Mouse (Mus musculus): Measurements from ENCODE around the gene Zfp286. TPM values are rescaled to one million over a fixed set of nuclear protein-coding genes. Genes with fewer than 3 reads are reported as not detected.

Gene Zfp286
- total RNA-seq, 2 experiments from 2014 or later, result 29.7 to 32.4 TPM

DNA sequence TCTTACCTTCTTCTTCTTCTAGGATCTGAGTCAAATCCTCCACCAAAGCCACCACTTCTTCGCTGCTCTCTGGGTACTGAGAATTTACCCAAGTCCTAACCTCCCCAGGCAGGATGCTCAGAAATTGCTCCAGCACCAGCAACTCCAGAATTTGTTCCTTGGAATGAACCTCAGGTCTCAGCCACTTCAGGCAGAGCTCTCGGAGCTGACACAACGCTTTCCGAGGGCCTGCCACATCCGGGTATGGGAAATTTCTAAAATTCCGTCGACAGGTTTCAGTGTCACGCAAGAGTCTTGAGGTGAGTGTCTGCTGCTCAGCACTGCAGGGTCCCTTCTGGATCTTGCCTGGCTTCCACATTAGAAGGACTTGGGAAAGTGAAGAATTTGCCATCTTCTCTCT lies 61.0 kb downstream of the Zfp286 start:
- DNase-seq, result no peak
- intact Hi-C loops (cut with DNase I), result no loop called here

DNA sequence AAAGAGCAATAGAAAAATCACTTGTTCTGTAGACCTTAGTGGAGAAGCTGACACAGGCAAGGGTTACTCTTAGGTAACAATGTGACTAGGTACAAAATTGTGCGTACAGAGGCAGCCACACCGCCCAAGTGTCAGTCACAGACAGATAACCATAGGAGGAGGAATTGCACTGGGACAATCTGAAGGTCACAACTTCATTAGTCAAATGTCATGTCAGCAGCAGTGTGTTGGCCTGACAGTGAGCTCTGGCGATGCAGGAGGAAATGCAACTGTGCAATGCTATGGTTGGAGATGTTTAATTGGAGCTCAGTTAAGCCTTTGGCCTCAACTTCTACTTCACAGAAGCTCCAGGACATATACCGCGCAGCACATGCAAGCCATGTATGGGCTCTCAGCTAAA lies 78.6 kb downstream of the Zfp286 start:
- DNase-seq, result no peak
- intact Hi-C loops (cut with DNase I), result no loop called here

DNA sequence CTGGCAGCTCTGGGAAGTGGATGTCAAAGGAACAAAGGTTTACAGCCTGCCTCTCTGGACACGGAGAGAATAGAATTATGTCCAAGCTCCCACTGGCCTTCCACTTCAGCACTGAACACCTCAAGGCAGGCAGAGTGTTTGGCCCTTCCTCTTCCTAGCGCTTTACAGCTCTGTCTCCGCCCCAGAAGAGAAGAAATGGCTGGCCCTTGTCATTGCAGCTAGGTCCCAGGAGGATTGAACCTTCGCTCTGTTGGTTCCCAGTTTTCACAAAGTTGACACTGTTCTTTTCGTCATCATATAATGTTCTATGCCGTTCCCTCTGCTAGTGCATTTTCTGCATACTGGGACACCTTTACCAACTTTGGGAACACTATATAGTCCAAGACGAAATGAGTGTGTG lies 81.0 kb downstream of the Zfp286 start:
- DNase-seq, result no peak
- intact Hi-C loops (cut with DNase I), result no loop called here

DNA sequence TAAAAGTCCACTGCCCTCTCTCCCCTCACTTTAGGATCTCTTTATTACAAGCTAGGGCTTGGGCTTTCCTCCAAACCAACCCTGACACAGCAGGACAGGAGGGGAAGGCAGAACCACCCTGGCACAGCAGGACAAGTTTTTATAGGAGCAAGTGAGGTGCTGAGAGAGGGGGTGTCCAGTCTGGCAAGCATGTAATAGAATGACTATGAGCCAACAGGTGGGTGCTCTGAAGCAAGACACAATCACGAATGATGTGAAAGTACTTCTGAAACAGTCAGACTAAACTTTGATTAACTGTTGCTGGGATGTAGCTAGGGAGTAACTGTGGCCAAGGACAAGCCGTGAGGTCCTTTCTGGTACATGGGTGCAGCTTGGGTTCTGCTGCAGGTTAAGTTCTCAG lies 83.1 kb downstream of the Zfp286 start:
- no peak for DNase-seq
- intact Hi-C loops (cut with DNase I), result no loop called here

Other genes starting within 250 kb of the Zfp286 start
- 1,000 to 10,000 TPM; 1,560 to 1,622 TPM for gene Ubb, start 238.3 kb downstream of the Zfp286 start, total RNA-seq (2021)
- gene Trpv2, start 215.0 kb downstream of the Zfp286 start, total RNA-seq (2021), result 10 to 100 TPM; 36.9 to 40.4 TPM
- 10 to 100 TPM; 14.4 to 16.7 TPM for gene Lrrc75a, start 140.9 kb downstream of the Zfp286 start, total RNA-seq (2021)
- 10 to 100 TPM; 18.1 to 19.6 TPM for gene Mmgt2, start 140.8 kb downstream of the Zfp286 start, total RNA-seq (2021)
- gene Zfp287, start 57.6 kb downstream of the Zfp286 start, total RNA-seq (2021), result 10 to 100 TPM; 23.7 to 24.4 TPM
- not detected for gene Gm10428, start 36.4 kb downstream of the Zfp286 start, total RNA-seq (2021)
- 10 to 100 TPM; 10.8 to 10.9 TPM for gene Trim16, start 30.8 kb upstream of the Zfp286 start, total RNA-seq (2021)
- under 1 TPM; 0.89 to 0.96 TPM for gene Fbxw10, start 57.6 kb upstream of the Zfp286 start, total RNA-seq (2021)
- gene Tvp23b, start 90.0 kb upstream of the Zfp286 start, total RNA-seq (2021), result 10 to 100 TPM; 19.6 to 22.0 TPM
- gene Cdrt4, start 161.7 kb upstream of the Zfp286 start, total RNA-seq (2021), result not detected